Mouse (Mus musculus) E14TG2a.4 (cell line): ENCODE results near the gene Trim33.
A peak's percentile ranks its signal among the peaks of the same experiment; 100 is the strongest.

Experiments used
- H3K27me3 ChIP-seq: 2 replicates; pipeline ENCODE4 v1.6.1; 2014; ENCODE audit warnings: low read length, control low read depth; ENCODE audit not compliant: insufficient read depth
- H3K36me3 ChIP-seq: 2 replicates; pipeline ENCODE4 v1.6.1; 2014; ENCODE audit warnings: low read length, control low read depth; ENCODE audit not compliant: insufficient read depth
- H3K4me1 ChIP-seq: replicated peaks from 2 replicates; pipeline ENCODE4 v1.6.1; 2014; ENCODE audit warnings: low read depth, low read length, control low read depth
- H3K4me3 ChIP-seq: replicated peaks from 2 replicates; pipeline ENCODE4 v1.5.1; 2014; ENCODE audit warnings: mild to moderate bottlenecking, low read length
- H3K9me3 ChIP-seq: 2 replicates; pipeline ENCODE4 v1.6.1; 2014; ENCODE audit warnings: low read length, control low read depth
- CTCF ChIP-seq: conservative IDR thresholded peaks from 2 replicates; pipeline ENCODE4 v1.5.1; 2014; ENCODE audit warnings: low read length
- NANOG ChIP-seq: IDR thresholded peaks from 2 replicates; pipeline ENCODE4 v1.6.1; 2014; ENCODE audit warnings: borderline replicate concordance, low read length, mixed read lengths
- POU5F1 ChIP-seq: IDR thresholded peaks from 2 replicates; pipeline ENCODE4 v1.6.1; 2014; ENCODE audit warnings: low read length, borderline replicate concordance

Gene Trim33

GRCm38 (mm10) chr3:103400807-103401206 is 121.7 kb downstream of the Trim33 start:
- TF ChIP-seq POU5F1 (no peak), CTCF (no peak), NANOG (no peak)
- no peaks in the 10 kb centered on the region for H3K36me3 ChIP-seq
- H3K9me3 ChIP-seq = no peaks in the 10 kb centered on the region
- no peak overlapping the region for H3K4me3 ChIP-seq
- no peaks in the 10 kb centered on the region for H3K27me3 ChIP-seq
- H3K4me1 ChIP-seq = peaks cover 26% of the 10 kb centered on the region

- no peaks in the 10 kb centered on the region for H3K36me3 ChIP-seq
- TF ChIP-seq CTCF (no peak), NANOG (no peak), POU5F1 (no peak)
- H3K4me3 ChIP-seq = peak overlapping the region; percentile 51
- H3K4me1 ChIP-seq = peaks cover 31% of the 10 kb centered on the region
- no peaks in the 10 kb centered on the region for H3K9me3 ChIP-seq
- H3K27me3 ChIP-seq = no peaks in the 10 kb centered on the region
Observed at GRCm38 (mm10) chr3:103401342-103402098, 122.4 kb downstream of the Trim33 start.

GRCm38 (mm10) chr3:103402212-103402611 is 123.1 kb downstream of the Trim33 start:
- no peak for TF ChIP-seq NANOG
- Histone ChIP-seq H3K27me3 (no peaks in the 10 kb centered on the region), H3K36me3 (no peaks in the 10 kb centered on the region), H3K4me1 (peaks cover 33% of the 10 kb centered on the region), H3K4me3 (no peak overlapping the region), H3K9me3 (no peaks in the 10 kb centered on the region)

DNA sequence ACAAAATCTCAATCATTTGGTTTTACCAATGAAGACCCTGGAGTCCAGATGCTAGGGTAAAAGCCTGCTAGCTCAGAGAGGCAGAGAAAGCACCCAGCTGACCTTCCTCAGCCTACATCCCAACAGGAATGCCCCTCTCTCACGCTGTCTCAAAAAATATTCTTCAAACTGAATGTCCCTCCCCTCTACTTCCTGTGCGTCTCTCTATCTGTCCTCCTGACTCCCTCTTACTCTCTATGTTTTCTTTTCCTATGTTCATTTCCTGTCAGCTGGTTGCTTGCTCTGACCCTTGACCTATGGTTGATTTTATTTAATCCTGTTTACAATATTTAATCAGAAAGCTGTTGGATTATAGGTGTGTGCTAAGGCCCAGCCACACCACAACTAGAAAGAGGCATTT is 126.0 kb downstream of the Trim33 start:
- TF ChIP-seq CTCF (no peak), POU5F1 (no peak), NANOG (no peak)
- Histone ChIP-seq H3K27me3 (no peaks in the 10 kb centered on the region), H3K4me1 (peaks cover 33% of the 10 kb centered on the region), H3K36me3 (no peaks in the 10 kb centered on the region), H3K4me3 (no peak overlapping the region), H3K9me3 (no peaks in the 10 kb centered on the region)

GRCm38 (mm10) chr3:103405871-103406765 is 127.0 kb downstream of the Trim33 start:
- Histone ChIP-seq H3K4me1 (peaks cover 30% of the 10 kb centered on the region), H3K9me3 (no peaks in the 10 kb centered on the region), H3K36me3 (no peaks in the 10 kb centered on the region), H3K27me3 (no peaks in the 10 kb centered on the region), H3K4me3 (no peak overlapping the region)
- TF ChIP-seq NANOG = no peak
- TF ChIP-seq CTCF = no peak
- no peak for TF ChIP-seq POU5F1
